Mouse (Mus musculus) ZHBTc4 (cell line): ENCODE measurements at regions not wholly inside any gene's neighbourhood (a gene's known extent, or its start where the extent isn't known, plus 50 kb on each side); places are given as distances from the start of the nearest gene placed in this dataset.
"Not testable (repeated sequence)": the region's sequence is repeated elsewhere in the genome, so short reads cannot be mapped to it uniquely, and the experiment has no call there.

ENCODE experiments used
- DNase-seq: peaks from one replicate; pipeline ENCODE4 v3.0.0-alpha.2; 2011; ENCODE audit warnings: low read depth, low spot score

GRCm38 (mm10) chr5:13847571-13847970 lies 56.2 kb downstream of the Speer3 start:
- DNase-seq, result no peak

DNA sequence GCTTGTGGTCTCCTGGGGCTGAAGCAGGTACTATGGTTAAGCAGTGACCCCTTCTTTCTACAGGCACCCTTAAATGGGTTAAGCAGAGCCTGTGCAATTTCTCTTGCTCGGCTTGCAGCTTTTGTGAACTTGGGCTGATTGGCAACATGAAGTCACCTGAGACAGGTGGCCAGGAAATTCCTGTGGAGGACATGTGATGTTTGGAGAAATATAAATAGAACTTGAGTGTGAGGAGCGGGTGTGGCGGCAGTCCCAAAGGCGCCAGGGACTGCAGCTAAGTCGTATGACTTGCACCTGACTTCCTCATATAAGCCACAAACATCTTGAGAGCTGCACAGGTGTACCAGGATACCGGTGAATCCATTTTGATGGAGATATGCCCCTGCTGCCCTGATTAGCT lies 88.8 kb downstream of the Speer3 start:
- not testable (repeated sequence) for DNase-seq

GRCm38 (mm10) chr5:13888415-13888814 lies 97.0 kb downstream of the Speer3 start:
- no peak for DNase-seq

DNA sequence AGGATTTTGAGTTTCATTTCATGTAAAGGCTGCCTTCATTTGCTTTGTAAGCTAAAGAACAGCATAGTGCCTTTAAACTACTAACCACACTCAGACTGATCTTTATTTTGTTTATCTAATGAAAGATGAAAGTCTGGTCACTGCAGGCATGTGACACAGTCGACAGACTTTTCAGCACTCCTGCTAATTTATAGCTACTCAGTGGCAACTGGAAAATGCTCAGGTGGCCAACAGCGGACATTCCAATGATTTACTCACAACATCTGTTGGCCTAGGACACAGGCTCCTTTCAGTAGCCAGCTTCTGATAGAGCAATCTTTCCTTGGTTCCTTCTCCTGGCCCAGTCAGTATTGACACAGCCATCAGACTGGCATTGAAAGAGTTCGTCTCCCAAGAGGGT lies 116.8 kb upstream of the Sema3e start:
- DNase-seq, result no peak

DNA sequence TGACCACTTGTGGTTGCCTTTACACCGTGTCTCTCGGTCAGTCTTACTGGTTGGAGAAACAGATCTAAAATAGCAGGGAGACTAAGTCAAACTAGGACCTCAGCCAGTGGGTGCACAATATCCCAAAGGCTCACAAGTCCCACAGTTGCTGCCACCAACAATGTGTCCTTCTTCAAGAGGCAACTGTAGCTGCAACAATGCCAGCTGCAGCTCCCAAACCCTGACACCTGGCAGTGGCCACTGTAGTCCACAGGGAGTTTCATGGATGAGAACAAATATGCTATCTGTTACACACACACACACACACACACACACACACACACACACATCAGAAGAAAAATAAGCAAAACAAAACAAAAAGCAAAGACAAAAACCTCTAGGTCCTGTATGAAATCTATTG lies 107.7 kb upstream of the Sema3e start:
- DNase-seq, result no peak

- no peak for DNase-seq
Measured at GRCm38 (mm10) chr5:13922295-13922694, 102.8 kb upstream of the Sema3e start.

DNA sequence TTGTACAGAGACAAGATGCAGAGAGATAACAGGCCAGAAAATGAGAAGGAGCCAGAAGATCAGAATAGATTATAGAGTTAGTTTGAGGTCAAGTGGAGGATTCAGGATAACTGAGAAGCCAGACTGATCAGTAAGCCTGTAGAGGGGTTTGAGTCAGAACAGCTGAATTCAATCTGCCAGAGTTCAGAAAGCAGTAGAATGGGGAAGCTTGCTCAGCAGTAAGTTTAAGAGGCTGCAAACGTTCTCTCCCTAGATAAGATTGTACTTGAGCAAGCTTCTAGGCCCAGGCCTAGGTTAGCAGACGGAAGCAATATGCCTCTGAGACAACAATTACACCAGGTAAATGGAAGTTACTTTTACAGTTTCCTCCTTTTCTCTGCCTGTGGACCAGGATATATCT lies 94.1 kb upstream of the Sema3e start:
- no peak for DNase-seq

- DNase-seq, result no peak
Measured at GRCm38 (mm10) chr5:13951346-13951745, 73.7 kb upstream of the Sema3e start.

- no peak for DNase-seq
Measured at GRCm38 (mm10) chr5:13955616-13956015, 69.5 kb upstream of the Sema3e start.

GRCm38 (mm10) chr5:13959575-13959974 lies 65.5 kb upstream of the Sema3e start:
- peak; percentile 62 for DNase-seq

GRCm38 (mm10) chr5:13965901-13966300 lies 59.2 kb upstream of the Sema3e start:
- no peak for DNase-seq

DNA sequence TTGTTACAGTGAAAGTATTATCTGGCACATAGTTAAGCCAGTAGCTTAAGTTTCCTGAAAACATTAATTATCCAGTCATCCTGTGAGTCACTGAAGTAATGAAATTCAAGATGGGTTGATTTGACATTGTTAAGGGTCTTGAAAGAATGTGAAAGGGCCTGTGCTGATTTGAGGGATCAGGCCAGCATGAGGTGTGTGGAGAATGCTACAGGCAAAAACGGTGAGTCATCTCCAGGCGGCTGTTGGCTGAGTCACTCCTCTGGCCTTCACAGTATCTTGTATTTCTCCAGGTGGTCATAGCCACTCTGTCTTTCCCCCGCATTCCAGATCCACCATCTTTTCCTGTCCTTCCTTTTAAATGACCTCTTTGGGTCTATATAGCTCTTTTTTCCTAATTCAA lies 50.4 kb upstream of the Sema3e start:
- peak; percentile 12 for DNase-seq
